Mouse (Mus musculus): ENCODE measurements at regions not wholly inside any gene's neighbourhood (a gene's known extent, or its start where the extent isn't known, plus 50 kb on each side); places are given as distances from the start of the nearest gene placed in this dataset.

GRCm38 (mm10) chr7:136707200-136708003 lies 187.0 kb upstream of the Mgmt start:
- DNase-seq: no peak

GRCm38 (mm10) chr7:136708004-136708435 lies 186.4 kb upstream of the Mgmt start:
- DNase-seq: no peak

DNA sequence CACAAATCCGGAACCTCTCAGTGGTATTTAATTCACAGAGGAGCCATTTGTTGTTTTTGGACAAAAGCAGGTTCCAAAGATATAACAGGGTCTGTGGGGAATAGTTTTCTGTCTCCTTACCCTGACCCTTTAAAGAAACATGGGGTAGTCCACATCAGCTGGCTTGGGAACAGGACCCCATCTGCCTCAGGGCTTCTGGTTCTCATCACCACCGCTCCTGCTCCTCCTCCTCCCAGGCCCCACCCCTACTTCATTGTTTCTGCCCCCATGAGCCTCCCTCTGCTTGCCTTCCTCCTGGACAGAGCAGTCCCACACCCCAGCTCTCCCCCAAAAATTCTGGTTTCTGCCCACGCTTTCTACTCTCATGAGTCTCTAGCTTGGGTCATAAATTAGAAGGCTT lies 183.8 kb upstream of the Mgmt start:
- no peak for DNase-seq

GRCm38 (mm10) chr7:136712962-136713640 lies 181.3 kb upstream of the Mgmt start:
- DNase-seq: no peak

DNA sequence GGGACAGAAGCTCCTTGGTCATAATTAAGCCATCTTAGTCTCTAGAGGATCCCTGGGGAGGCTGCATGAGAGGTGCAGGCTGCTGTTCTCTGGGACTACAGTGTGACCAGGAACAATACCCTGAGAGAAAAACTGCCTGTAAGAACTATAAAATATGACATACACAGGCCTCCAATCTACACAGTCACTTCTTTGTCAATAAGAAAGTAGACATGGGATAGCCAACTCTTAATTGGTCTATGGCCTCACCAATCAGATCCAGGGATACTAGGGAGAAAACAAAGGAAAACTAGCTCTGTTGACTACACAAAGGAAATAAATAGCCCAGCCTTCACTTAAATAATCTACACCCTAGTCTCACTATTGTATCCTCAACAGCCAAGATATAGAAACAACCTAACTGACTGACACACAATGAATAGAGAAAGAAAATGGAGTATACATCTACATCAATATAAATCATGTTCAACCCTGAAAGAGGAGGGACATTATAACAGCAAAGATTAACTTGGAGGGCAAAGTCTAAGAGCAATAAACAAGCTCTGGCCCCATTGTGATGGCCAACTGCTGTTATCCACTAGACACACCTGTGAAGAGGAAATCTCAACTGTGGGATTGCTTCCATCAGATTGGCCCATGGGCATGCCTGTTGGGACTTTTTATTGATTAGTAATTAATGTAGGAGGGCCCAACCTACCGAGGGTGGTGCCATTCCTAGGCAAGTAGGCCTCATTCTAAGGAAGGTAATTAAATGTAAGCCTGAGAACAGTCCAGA lies 166.6 kb upstream of the Mgmt start:
- no peak for DNase-seq

GRCm38 (mm10) chr7:136742171-136742570 lies 152.2 kb upstream of the Mgmt start:
- no peak for DNase-seq

DNA sequence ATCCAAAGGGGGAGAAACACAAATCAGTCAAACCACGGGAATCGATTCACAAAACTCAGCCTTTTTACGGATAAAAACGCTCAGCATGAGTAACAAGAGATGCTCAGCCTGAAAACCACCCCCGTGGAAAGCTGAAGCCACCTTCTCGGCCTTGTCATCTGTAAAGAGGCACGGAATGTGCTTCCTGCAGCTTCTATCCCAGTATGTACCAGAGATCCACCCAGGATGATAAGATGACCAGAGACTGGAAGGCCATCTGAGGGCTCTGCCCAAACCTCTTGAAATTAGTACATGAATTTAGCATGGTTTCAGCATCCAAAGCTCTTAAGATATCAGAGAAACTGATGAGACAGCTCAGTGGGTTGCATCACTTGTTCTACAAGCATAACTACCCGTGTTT lies 149.0 kb upstream of the Mgmt start:
- DNase-seq: no peak

GRCm38 (mm10) chr7:136751477-136751876 lies 142.9 kb upstream of the Mgmt start:
- no peak for DNase-seq

DNA sequence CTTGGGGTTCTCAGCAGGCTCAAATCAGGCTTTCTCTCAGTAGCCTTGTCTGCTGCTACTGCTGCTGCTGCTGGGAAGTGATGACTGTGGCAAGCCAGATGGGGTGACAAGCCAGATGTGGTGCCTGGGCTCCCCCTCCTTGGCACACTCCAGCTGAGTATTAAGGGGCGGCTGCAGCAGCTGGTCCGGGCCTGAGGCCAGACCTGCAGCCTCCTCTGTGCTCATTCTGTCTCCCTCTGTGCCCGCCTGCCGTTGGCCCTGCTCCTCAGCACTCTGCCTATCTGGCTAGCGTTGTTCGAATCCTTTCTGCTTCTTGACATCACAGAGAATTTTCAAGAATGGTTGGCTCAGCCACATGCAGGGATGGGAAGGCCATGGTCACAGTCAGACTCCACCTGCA lies 139.6 kb upstream of the Mgmt start:
- DNase-seq: no peak

DNA sequence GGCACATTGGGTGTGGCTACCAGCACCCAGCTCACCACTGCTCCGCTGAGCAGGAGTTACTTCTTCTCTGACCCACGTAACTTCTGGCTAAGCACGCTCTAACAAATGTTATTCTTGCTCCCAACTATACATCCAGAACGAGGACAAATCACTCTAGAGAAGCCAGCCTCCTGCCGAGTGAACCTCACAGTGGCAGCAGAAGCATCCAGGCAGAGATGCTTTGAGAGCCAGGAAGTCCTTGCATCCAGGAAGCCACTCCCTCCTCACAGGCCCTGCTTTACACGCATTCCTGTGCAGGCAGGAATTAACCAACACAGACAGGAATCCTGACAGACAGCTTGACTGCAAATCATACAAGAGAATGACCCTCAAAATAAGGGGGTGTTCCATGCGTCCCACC lies 129.4 kb upstream of the Mgmt start:
- no peak for DNase-seq

DNA sequence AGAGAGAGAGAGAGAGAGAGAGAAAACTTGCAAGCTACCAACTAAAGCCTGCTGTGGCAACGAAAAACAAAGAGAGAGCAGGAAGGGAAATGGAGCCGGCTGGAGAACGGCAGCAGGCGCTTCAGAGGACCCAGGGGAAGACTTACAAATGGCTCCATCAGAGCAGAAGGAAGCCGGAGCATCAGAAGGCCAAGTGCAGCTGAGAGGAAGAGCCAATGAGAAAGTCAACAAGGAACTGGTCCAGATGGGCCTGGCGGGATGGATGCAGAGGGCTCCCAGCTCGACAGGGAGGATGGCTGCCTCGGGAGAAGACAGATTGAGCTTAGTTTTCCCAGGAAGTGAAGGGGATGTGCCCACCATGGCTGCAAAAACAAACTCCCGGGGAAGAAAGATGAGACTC lies 127.2 kb upstream of the Mgmt start:
- DNase-seq: no peak

DNA sequence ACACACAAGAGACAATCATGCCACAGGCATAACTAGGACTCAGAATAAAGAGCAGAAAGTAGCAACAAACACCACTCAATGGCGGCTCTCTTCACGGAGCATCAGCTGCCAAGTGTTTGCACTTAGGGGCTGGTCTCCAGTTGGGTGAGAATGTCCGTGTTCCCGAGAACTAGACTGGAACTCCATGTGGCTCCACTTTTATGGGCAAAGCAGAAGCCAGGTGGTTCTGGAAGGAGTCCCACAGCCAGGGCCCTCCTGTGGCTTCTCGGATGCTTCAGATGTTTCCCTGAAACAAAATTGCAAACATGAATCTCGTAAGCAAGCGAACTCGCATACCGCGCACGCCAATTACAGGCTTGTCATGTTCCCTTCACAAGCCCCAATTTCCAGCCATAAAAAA lies 113.7 kb upstream of the Mgmt start:
- DNase-seq: no peak

DNA sequence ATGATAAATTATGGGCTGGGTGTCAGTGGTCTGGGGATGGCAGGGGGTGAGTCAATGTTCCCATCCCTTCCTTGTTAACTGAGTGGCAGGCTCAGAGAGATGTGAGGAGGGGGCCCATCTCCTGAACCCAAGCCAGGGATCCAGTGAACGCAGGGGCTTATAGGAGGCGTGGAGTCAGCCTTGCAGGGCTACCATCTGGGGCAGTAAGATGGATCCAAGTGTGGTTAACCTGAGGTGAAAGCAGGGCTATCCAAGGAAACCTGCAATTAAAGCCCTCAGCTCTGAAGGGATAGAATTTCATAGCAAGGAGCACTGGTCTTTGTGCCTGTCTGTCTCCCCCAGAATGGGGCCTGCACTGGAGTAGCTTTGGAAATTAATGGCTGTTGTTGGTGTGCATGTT lies 103.3 kb upstream of the Mgmt start:
- no peak for DNase-seq

DNA sequence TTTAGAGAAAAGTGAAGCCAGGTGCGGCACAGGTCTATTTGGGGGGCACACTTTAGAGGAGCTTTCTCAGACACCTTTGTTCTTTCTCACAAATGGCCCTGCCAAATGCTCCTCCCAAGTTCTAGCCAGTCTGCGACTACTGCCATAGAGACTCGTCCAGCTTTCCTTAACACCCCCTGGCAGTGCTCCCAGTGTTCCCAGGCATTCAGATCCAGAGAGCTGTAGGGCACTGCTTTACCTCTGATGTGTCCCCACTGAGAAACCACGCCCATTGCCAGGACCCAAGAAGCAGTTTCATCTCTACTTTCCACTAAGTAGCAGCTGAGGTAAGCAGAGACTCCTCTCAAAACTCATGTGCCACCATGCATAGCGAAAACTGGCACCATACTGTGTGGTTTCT lies 102.3 kb upstream of the Mgmt start:
- DNase-seq: no peak

DNA sequence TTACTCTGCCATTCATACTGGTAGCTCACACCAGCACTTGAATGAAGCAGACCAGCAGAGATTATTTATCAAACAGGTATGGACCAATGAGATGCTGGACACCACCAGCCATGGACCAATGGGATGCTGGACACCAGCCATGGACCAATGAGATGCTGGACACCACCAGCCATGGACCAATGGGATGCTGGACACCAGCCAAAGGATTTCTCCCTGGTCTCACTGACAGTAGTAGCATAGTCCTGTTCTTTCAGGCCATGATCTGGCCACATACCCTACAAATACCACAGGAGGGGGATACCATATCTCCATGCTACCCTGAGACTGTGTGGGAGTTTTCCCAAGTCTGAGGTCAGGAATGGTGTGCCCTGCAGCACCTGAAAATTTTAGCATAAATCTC lies 98.0 kb upstream of the Mgmt start:
- no peak for DNase-seq

- DNase-seq: no peak
These were observed 96.5 kb upstream of the Mgmt start for GRCm38 (mm10) chr7:136797780-136798435.

- DNase-seq: no peak
These were observed 95.8 kb upstream of the Mgmt start for GRCm38 (mm10) chr7:136798605-136799004.

DNA sequence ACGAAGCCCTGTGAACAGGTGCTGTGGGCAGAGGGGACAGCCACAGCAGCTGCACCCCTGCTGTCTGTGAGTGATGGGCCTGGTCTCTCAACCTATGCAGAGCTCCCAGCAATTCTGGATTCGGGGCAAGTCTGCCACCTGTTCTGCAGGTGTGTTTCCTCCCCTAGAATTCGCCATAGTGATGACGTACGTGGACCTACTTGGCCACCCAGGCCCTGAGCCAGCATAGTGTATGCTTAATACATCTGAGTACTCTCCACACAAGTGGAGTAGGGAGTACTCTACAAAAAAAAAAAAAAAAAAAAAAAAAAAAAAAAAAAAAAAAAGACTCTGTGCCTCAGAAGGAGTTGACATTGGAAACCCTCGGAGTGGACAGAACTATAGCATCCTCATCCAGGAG lies 87.3 kb upstream of the Mgmt start:
- DNase-seq: no peak

GRCm38 (mm10) chr7:136807968-136808367 lies 86.4 kb upstream of the Mgmt start:
- DNase-seq: no peak

DNA sequence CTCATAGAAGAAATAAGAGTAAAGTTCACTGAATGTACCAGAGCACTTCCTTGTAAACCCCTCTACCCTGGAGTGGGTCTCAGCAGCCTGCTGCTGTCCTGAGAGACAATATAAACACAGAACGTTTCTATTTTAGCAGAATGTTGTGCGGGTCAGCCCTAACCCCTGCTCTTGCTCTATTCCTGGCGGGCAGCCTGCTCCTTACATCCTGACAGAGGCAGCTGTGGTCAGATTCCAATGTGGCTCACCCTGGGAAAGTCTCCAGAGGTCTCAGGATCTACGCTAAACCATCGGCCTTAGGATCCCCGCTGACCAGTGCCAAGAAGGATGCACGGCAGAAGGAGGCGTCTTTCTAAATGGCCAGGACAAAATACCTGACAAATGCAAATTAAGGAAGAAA lies 84.8 kb upstream of the Mgmt start:
- DNase-seq: no peak

- DNase-seq: no peak
These were observed 80.6 kb upstream of the Mgmt start for GRCm38 (mm10) chr7:136813691-136814325.

DNA sequence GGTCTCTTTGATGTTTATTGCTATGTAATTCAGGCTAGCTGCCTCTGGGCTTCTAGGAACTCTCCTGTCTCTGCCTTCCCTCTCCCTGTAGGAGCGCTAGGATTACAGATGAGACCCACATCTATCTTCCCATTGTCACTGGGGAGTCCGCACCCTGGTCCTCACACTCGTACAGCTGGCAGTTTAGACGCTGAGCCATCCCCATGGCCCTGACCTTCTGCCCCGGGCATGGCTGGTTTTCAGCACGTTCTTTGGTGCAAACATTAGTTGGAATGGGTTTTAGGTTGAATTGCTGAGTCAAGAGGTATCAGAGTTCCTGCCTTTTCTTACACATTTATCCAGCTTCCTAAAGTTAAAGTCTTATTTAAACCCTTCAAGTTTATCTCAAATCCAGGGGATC lies 79.7 kb upstream of the Mgmt start:
- DNase-seq: no peak

DNA sequence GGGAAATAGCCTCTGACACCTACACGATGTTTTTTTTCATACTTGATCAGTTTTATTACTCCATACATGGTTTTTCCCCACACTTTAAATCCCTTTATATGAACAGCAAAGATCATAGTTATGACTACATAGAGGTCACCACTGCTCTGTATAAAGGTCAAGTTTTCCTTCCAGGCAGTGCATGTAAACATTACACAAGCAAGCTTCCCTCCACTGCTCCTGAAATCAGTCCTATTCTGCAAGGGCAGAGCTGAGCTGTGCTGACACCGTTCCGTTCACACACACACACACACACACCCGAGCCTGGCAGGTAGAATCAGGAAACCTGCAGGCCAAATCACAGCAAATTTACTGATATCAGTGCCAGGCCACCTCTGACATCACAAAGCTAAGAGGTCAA lies 74.1 kb upstream of the Mgmt start:
- DNase-seq: no peak

Measured in right cerebral cortex, adult 18-20 months (tissue).